Mouse (Mus musculus) urinary bladder, postnatal 36 days (tissue): Measurements from ENCODE around the gene Gm20379.

Source experiments
- DNase-seq, 2 experiments: peaks; one replicate each; pipeline ENCODE4 v3.0.0; 2022; ENCODE audit warnings: low spot score in 2 of 2, mixed read lengths in 1 of 2

Gene Gm20379

GRCm38 (mm10) chr13:92336857-92337256 lies 31.1 kb downstream of the Gm20379 start:
- no peak for DNase-seq

GRCm38 (mm10) chr13:92337773-92338462 lies 32.1 kb downstream of the Gm20379 start:
- DNase-seq = no peak

GRCm38 (mm10) chr13:92339787-92340186 lies 34.0 kb downstream of the Gm20379 start:
- no peak for DNase-seq

GRCm38 (mm10) chr13:92344033-92344432 lies 38.3 kb downstream of the Gm20379 start:
- DNase-seq = no peak

- no peak for DNase-seq
Observed at GRCm38 (mm10) chr13:92346338-92346737, 40.6 kb downstream of the Gm20379 start.

GRCm38 (mm10) chr13:92351100-92351499 lies 45.3 kb downstream of the Gm20379 start:
- no peak for DNase-seq

GRCm38 (mm10) chr13:92353956-92354355 lies 48.2 kb downstream of the Gm20379 start:
- DNase-seq = peak in 1 of 2 experiments; percentile 2

- DNase-seq = peak; percentile 94 to 95
Observed at GRCm38 (mm10) chr13:92354456-92355271, 48.9 kb downstream of the Gm20379 start, which contains the start of the genes Dhfr and Msh3. TSS of gene Dhfr (plus strand) at chr13:92354726. TSS of gene Msh3 (minus strand) at chr13:92355003.

- no peak for DNase-seq
Observed at GRCm38 (mm10) chr13:92355272-92355643, 49.5 kb downstream of the Gm20379 start.

GRCm38 (mm10) chr13:92356376-92356775 lies 50.6 kb downstream of the Gm20379 start:
- no peak for DNase-seq
